Mouse (Mus musculus) intestine, embryonic 14.5 days (tissue): Measurements from ENCODE around the gene Olfr1082. TPM values are rescaled to one million over a fixed set of nuclear protein-coding genes. Genes with fewer than 3 reads are reported as not detected.
"Not testable (repeated sequence)": the region's sequence is repeated elsewhere in the genome, so short reads cannot be mapped to it uniquely, and the experiment has no call there.

ENCODE experiments used
- ATAC-seq: fragments of 200-750 bp; cut with Nextera tagmentation; replicated peaks from 2 replicates; pipeline ENCODE4 v1.8.0; 2017; ENCODE audit warnings: low read depth, moderate number of reproducible peaks, moderate TSS enrichment, moderate library complexity; ENCODE audit not compliant: low FRiP score, low TSS enrichment
- DNase-seq: peaks from one replicate; pipeline ENCODE4 v3.0.0-alpha.2; 2018; ENCODE audit warnings: low spot score
- H3K27ac ChIP-seq: fragments of 300-500 bp; sonication (generic); 2 replicates; pipeline ENCODE4 v1.5.1; 2014; ENCODE audit warnings: low read depth, mild to moderate bottlenecking, control low read depth
- H3K27me3 ChIP-seq: fragments of 300-500 bp; sonication (generic); replicated peaks from 2 replicates; pipeline ENCODE4 v1.6.1; 2014; ENCODE audit warnings: low read length, control low read depth; ENCODE audit not compliant: control insufficient read depth, insufficient read depth
- H3K36me3 ChIP-seq: fragments of 300-500 bp; sonication (generic); 2 replicates; pipeline ENCODE4 v1.6.1; 2014; ENCODE audit warnings: low read length, control low read depth; ENCODE audit not compliant: control insufficient read depth, insufficient read depth
- H3K4me1 ChIP-seq: fragments of 300-500 bp; sonication (generic); replicated peaks from 2 replicates; pipeline ENCODE4 v1.6.1; 2014; ENCODE audit warnings: low read length, control low read depth, mixed read lengths; ENCODE audit not compliant: control insufficient read depth, insufficient read depth
- H3K4me2 ChIP-seq: fragments of 300-500 bp; sonication (generic); 2 replicates; pipeline ENCODE4 v1.6.1; 2014; ENCODE audit warnings: low read length
- H3K4me3 ChIP-seq: fragments of 300-500 bp; sonication (generic); 2 replicates; pipeline ENCODE4 v1.5.1; 2014; ENCODE audit warnings: low read depth, low read length, control low read depth, mixed read lengths
- H3K9ac ChIP-seq: fragments of 300-500 bp; sonication (generic); 2 replicates; pipeline ENCODE4 v1.6.1; 2014; ENCODE audit warnings: mild to moderate bottlenecking, low read length
- H3K9me3 ChIP-seq: fragments of 300-500 bp; sonication (generic); 2 replicates; pipeline ENCODE4 v1.6.1; 2016; ENCODE audit warnings: low read length, control low read depth; ENCODE audit not compliant: control insufficient read depth
- WGBS: fragments of 180-500 bp; shearing (Covaris S2); extraction: QIAGEN DNeasy Blood & Tissue Kit; methylation state at CpG from one replicate; pipeline ENCODE4 v1.1.7; 2014; 5-methylcytosine and 5-hydroxymethylcytosine counted together
- polyA plus RNA-seq: library from polyadenylated mRNA; unstranded; fragments of >200 nt; fragmentation: Nextera tagmentation; extraction: Ambion mirVana; gene quantifications from 2 replicates; pipeline ENCODE4 v1.2.1, GENCODE M21; 2014

The Olfr1082 gene
- not detected in 2 replicates for polyA plus RNA-seq

- not testable (repeated sequence) for H3K4me3 ChIP-seq, H3K9me3 ChIP-seq, ATAC-seq, H3K4me2 ChIP-seq, H3K4me1 ChIP-seq, H3K27ac ChIP-seq, H3K9ac ChIP-seq, H3K27me3 ChIP-seq, DNase-seq, H3K36me3 ChIP-seq
- WGBS = 36% methylated on average over 1 of the region's 1 CpGs
Measured at GRCm38 (mm10) chr2:86598866-86599265, at the start of gene Olfr1082. Gene Olfr1082, minus strand, starts transcription at chr2:86598966.

- not testable (repeated sequence) for H3K4me3 ChIP-seq, H3K9ac ChIP-seq, H3K9me3 ChIP-seq, H3K4me1 ChIP-seq, H3K27ac ChIP-seq, DNase-seq, H3K27me3 ChIP-seq, H3K4me2 ChIP-seq, ATAC-seq, H3K36me3 ChIP-seq
- 90% methylated on average over 1 of the region's 1 CpGs for WGBS
Measured at GRCm38 (mm10) chr2:86639625-86640024, 40.9 kb upstream of the Olfr1082 start, which contains the start of gene Olfr1084. Gene Olfr1084, minus strand, starts transcription at chr2:86639725.

- not testable (repeated sequence) for ATAC-seq, H3K4me3 ChIP-seq, H3K9ac ChIP-seq, H3K27ac ChIP-seq, H3K36me3 ChIP-seq, H3K4me2 ChIP-seq, H3K4me1 ChIP-seq, DNase-seq, H3K9me3 ChIP-seq, H3K27me3 ChIP-seq
Measured at GRCm38 (mm10) chr2:86558135-86558534, 40.6 kb downstream of the Olfr1082 start, which contains the start of gene Olfr1080. Gene Olfr1080, minus strand, starts transcription at chr2:86558235.

Other genes starting within 250 kb of the Olfr1082 start
- gene Olfr1055, start 248.7 kb downstream of the Olfr1082 start, polyA plus RNA-seq = not detected in 2 replicates
- not detected in 2 replicates for gene Olfr1056, start 236.5 kb downstream of the Olfr1082 start, polyA plus RNA-seq
- gene Olfr1057, start 220.6 kb downstream of the Olfr1082 start, polyA plus RNA-seq = not detected in 2 replicates
- not detected in 2 replicates for gene Olfr1058, start 210.4 kb downstream of the Olfr1082 start, polyA plus RNA-seq
- gene Olfr1061, start 184.9 kb downstream of the Olfr1082 start, polyA plus RNA-seq = not detected in 2 replicates
- not detected in 2 replicates for gene Olfr1062, start 172.2 kb downstream of the Olfr1082 start, polyA plus RNA-seq
- gene Olfr1065, start 148.4 kb downstream of the Olfr1082 start, polyA plus RNA-seq = not detected in 2 replicates
- not detected in 2 replicates for gene Olfr1066, start 142.7 kb downstream of the Olfr1082 start, polyA plus RNA-seq
- not detected in 2 replicates for gene Olfr228, start 111.6 kb downstream of the Olfr1082 start, polyA plus RNA-seq
- not detected in 2 replicates for gene Olfr1076, start 90.5 kb downstream of the Olfr1082 start, polyA plus RNA-seq
- not detected in 2 replicates for gene Olfr1079, start 56.5 kb downstream of the Olfr1082 start, polyA plus RNA-seq
- not detected in 2 replicates for gene Olfr1080, start 40.7 kb downstream of the Olfr1082 start, polyA plus RNA-seq
- not detected in 2 replicates for gene Olfr1084, start 40.8 kb upstream of the Olfr1082 start, polyA plus RNA-seq
- gene Olfr1085, start 63.1 kb upstream of the Olfr1082 start, polyA plus RNA-seq = not detected in 2 replicates
- gene Olfr1086, start 81.1 kb upstream of the Olfr1082 start, polyA plus RNA-seq = not detected in 2 replicates
- not detected in 2 replicates for gene Olfr1087, start 99.4 kb upstream of the Olfr1082 start, polyA plus RNA-seq
- not detected in 2 replicates for gene Olfr1089, start 134.7 kb upstream of the Olfr1082 start, polyA plus RNA-seq
- gene Olfr1090, start 160.0 kb upstream of the Olfr1082 start, polyA plus RNA-seq = not detected in 2 replicates
- gene Olfr1093, start 183.5 kb upstream of the Olfr1082 start, polyA plus RNA-seq = not detected in 2 replicates
- gene Olfr141, start 211.1 kb upstream of the Olfr1082 start, polyA plus RNA-seq = not detected in 2 replicates
- gene Olfr1094, start 225.7 kb upstream of the Olfr1082 start, polyA plus RNA-seq = not detected in 2 replicates